In the genomic region with DNA sequence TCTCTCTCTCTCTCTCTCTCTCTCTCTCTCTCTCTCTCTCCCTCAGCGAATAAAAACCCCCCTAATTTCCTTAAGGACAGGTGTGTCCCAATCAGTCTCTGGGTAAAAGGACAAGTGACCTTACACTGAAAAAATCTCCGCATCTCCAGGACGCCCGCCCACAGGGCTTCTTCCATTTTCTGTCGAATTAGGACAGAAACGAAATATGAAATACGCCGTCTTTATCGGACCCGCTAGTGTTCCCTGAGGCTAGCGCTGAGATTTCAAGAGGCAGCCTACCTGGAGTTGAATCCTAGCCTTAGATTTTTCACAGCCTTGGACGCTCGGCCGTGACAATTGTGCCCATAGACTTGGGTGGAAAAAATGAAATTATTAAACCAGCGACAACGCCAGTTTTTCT, we compare ENCODE assay signal across 8 mouse cellular contexts. TPM values are rescaled to one million over a fixed set of nuclear protein-coding genes. Genes with fewer than 3 reads are reported as not detected.
DNase-seq lines count a peak whose midpoint lies in the region; ATAC-seq and TF ChIP-seq lines count a peak whose summit lies in the region.

No protein-coding gene starts in this region.

- DNase-seq in gastrocnemius, adult 18-20 months (ENCODE audit: low spot score) = peak; percentile 1
- DNase-seq in gastrocnemius, adult 8-10 months (ENCODE audit: low spot score in 2 of 2) = no peak
- DNase-seq in NIH3T3 (ENCODE audit: low read depth) = peak; percentile 1
- no peak for DNase-seq in urinary bladder, postnatal 10 days (ENCODE audit: low spot score)

- no peak for TF ChIP-seq POLR2A in olfactory bulb, adult 2 months (IDR thresholded peaks at IDR 0.05; ENCODE audit: insufficient read depth, low read depth, low read length)

- no peak for TF ChIP-seq CTCF in olfactory bulb, adult 2 months (IDR thresholded peaks at IDR 0.05; ENCODE audit: insufficient read depth, low read depth, low read length)

- peaks cover 9% of the 10 kb centered on the region; the same call in 1 of the 2 replicates for H3K4me1 ChIP-seq in forebrain, embryonic 13.5 days
- no peaks in the 10 kb centered on the region for H3K4me1 ChIP-seq in intestine, embryonic 16.5 days (ENCODE audit: control insufficient read depth, insufficient read depth, low read length)
- peaks cover 16% of the 10 kb centered on the region for H3K4me1 ChIP-seq in liver, embryonic 15.5 days (replicated peaks)
- no peaks in the 10 kb centered on the region for H3K4me1 ChIP-seq in olfactory bulb, adult 2 months (ENCODE audit: control insufficient read depth, insufficient read depth, low read length)

- ATAC-seq in forebrain, embryonic 13.5 days = no peak
- ATAC-seq in intestine, embryonic 16.5 days = no peak
- ATAC-seq in liver, embryonic 15.5 days (ENCODE audit: insufficient read depth) = no peak

- peak overlapping the region; percentile 54 for H3K4me3 ChIP-seq in forebrain, embryonic 13.5 days
- H3K4me3 ChIP-seq in intestine, embryonic 16.5 days (ENCODE audit: low read length) = peak overlapping the region; percentile 40
- peak overlapping the region; percentile 72 for H3K4me3 ChIP-seq in liver, embryonic 15.5 days (replicated peaks)
- H3K4me3 ChIP-seq in olfactory bulb, adult 2 months (ENCODE audit: insufficient read depth, low read depth, low read length) = peak overlapping the region; percentile 36

- peaks cover 52% of the 10 kb centered on the region for H3K27me3 ChIP-seq in forebrain, embryonic 13.5 days
- H3K27me3 ChIP-seq in intestine, embryonic 16.5 days (replicated peaks; ENCODE audit: control insufficient read depth, insufficient read depth, low read length) = peaks cover 19% of the 10 kb centered on the region
- peaks cover 57% of the 10 kb centered on the region for H3K27me3 ChIP-seq in liver, embryonic 15.5 days

- no peaks in the 10 kb centered on the region for H3K9me3 ChIP-seq in forebrain, embryonic 13.5 days (replicated peaks)
- no peaks in the 10 kb centered on the region for H3K9me3 ChIP-seq in intestine, embryonic 16.5 days (ENCODE audit: control insufficient read depth, low read length)
- no peaks in the 10 kb centered on the region for H3K9me3 ChIP-seq in liver, embryonic 15.5 days (replicated peaks)

- 19% methylated on average over 16 of the region's 16 CpGs for WGBS in forebrain, embryonic 13.5 days
- WGBS in intestine, embryonic 16.5 days = 19% methylated on average over 16 of the region's 16 CpGs
- WGBS in liver, embryonic 15.5 days (ENCODE audit: insufficient replicate concordance) = 19% methylated on average over 16 of the region's 16 CpGs
- WGBS in olfactory bulb, adult 2 months = 19% methylated on average over 15 of the region's 16 CpGs

- peak overlapping the region; percentile 52 for H3K4me2 ChIP-seq in forebrain, embryonic 13.5 days
- peak overlapping the region; percentile 54 for H3K4me2 ChIP-seq in intestine, embryonic 16.5 days (ENCODE audit: low read depth, low read length)
- peak overlapping the region; percentile 67 for H3K4me2 ChIP-seq in liver, embryonic 15.5 days

- no peaks in the 10 kb centered on the region for H3K36me3 ChIP-seq in forebrain, embryonic 13.5 days (ENCODE audit: poor library complexity, severe bottlenecking)
- H3K36me3 ChIP-seq in intestine, embryonic 16.5 days (ENCODE audit: control insufficient read depth, insufficient read depth, low read length) = no peaks in the 10 kb centered on the region
- no peaks in the 10 kb centered on the region for H3K36me3 ChIP-seq in liver, embryonic 15.5 days (replicated peaks)

- H3K9ac ChIP-seq in forebrain, embryonic 13.5 days = no peak overlapping the region
- no peak overlapping the region for H3K9ac ChIP-seq in intestine, embryonic 16.5 days (ENCODE audit: low read depth, low read length)
- 0 out of 2 replicates have a peak overlapping the region, but pooled peaks have one; percentile 18 for H3K9ac ChIP-seq in liver, embryonic 15.5 days

- H3K27ac ChIP-seq in forebrain, embryonic 13.5 days = no peak overlapping the region
- H3K27ac ChIP-seq in intestine, embryonic 16.5 days (ENCODE audit: low read length) = no peak overlapping the region
- no peak overlapping the region for H3K27ac ChIP-seq in liver, embryonic 15.5 days (replicated peaks)
- no peak overlapping the region for H3K27ac ChIP-seq in olfactory bulb, adult 2 months (ENCODE audit: insufficient read depth, low read depth, low read length)

RNA-seq across cellular contexts. Expression of gene Fam90a1b, which starts 0.5 kb away (rescaled TPM):
- total RNA-seq in gastrocnemius, adult 18-20 months (2021) = not detected
- not detected for total RNA-seq in gastrocnemius, adult 8-10 months (2022)
- polyA plus RNA-seq in forebrain, embryonic 13.5 days (2015; fragmentation: Nextera tagmentation; extraction: Ambion mirVana) = 0.09 and 0.12 TPM in 2 replicates
- 0.11 TPM in 1 of 2 replicates, not detected in the other for polyA plus RNA-seq in intestine, embryonic 16.5 days (2015; fragmentation: Nextera tagmentation; extraction: Ambion mirVana)
- polyA plus RNA-seq in liver, embryonic 15.5 days (2015; fragmentation: Nextera tagmentation; extraction: Ambion mirVana) = 0.07 TPM in 1 of 2 replicates, not detected in the other
- not detected in 2 replicates for polyA plus RNA-seq in olfactory bulb, adult 2 months (2012; ENCODE audit: insufficient read depth, insufficient read length, low replicate concordance, missing spikeins)

RNA-seq across cellular contexts. Expression of gene Apoo, which starts 0.9 kb away (rescaled TPM):
- total RNA-seq in gastrocnemius, adult 18-20 months (2021) = 100 to 1,000 TPM; 163 to 189 TPM
- total RNA-seq in gastrocnemius, adult 8-10 months (2022) = 100 to 1,000 TPM; 167 to 199 (median 180) TPM
- 133 and 135 TPM in 2 replicates for polyA plus RNA-seq in forebrain, embryonic 13.5 days (2015; fragmentation: Nextera tagmentation; extraction: Ambion mirVana)
- 105 TPM in 2 replicates for polyA plus RNA-seq in intestine, embryonic 16.5 days (2015; fragmentation: Nextera tagmentation; extraction: Ambion mirVana)
- 38.8 and 47.8 TPM in 2 replicates for polyA plus RNA-seq in liver, embryonic 15.5 days (2015; fragmentation: Nextera tagmentation; extraction: Ambion mirVana)
- not detected in 2 replicates for polyA plus RNA-seq in olfactory bulb, adult 2 months (2012; ENCODE audit: insufficient read depth, insufficient read length, low replicate concordance, missing spikeins)

Comparison
In these comparisons a context has a peak if more than half of its experiments do, and no peak if none do; other contexts are left out.
1. DNase-seq: peak in gastrocnemius, adult 18-20 months (single experiment) and NIH3T3 (single experiment); none in gastrocnemius, adult 8-10 months (0 of 2) and urinary bladder, postnatal 10 days (single experiment).
2. RNA of gene Apoo, which starts 0.9 kb away (polyA plus RNA-seq): 133 to 135 TPM in forebrain, embryonic 13.5 days, 105 TPM in intestine, embryonic 16.5 days and 38.8 to 47.8 TPM in liver, embryonic 15.5 days; not detected in olfactory bulb, adult 2 months; every median in the first group is over 10 times any median in the second.
3. Peak in every context shown above with its lines, with median percentiles within 50 percentile points of each other: H3K4me2 ChIP-seq and H3K4me3 ChIP-seq.